16 mouse cellular contexts compared by ENCODE assay signal in the genomic region with DNA sequence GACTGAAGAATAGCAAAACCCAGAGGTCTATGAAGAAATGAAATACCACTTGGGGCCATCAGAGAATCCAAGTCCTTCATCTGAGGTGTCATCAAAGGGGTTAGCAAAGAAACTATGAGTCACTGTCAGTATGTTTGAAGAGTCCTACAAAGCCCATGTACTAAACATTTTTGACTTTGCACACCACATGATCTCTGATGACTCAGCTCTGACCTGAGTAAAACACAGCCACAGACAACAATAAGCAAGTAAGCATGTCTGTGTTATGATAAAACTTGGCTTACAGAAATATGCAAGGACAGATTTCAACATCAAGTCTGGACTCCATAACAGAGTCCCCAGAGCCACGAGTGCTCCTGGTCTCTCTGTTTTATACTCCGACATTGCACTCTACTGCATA. TPM values are rescaled to one million over a fixed set of nuclear protein-coding genes. Genes with fewer than 3 reads are reported as not detected.
DNase-seq lines count a peak whose midpoint lies in the region; ATAC-seq and TF ChIP-seq lines count a peak whose summit lies in the region.
"Had no signal": no experiment of that assay in that cellular context is flagged by ENCODE, and none has a peak within 500 bp of the region (broad histone marks: within the 10 kb centered on the region; RNA-seq: fewer than 3 reads in every experiment).

No protein-coding gene starts in this region.

- TF ChIP-seq CTCF in lung, postnatal 0 days (IDR thresholded peaks at IDR 0.05) = no peak
- TF ChIP-seq CTCF in liver, postnatal 0 days (IDR thresholded peaks at IDR 0.05; ENCODE audit: low read depth) = no peak

- DNase-seq in adrenal gland, adult 2 months = peak; percentile 43
- DNase-seq in adrenal gland, postnatal 25 days = no peak
- peak; percentile 25 for DNase-seq in lung, postnatal 0 days (ENCODE audit: low spot score)
- no peak for DNase-seq in lung, postnatal 4 days
- DNase-seq in liver, postnatal 0 days = no peak
- DNase-seq in gastrocnemius, adult 8-10 months (ENCODE audit: low spot score in 2 of 2) = no peak
- DNase-seq: cerebellum, adult 8-10 months; heart, postnatal 36 days; kidney, postnatal 25 days; liver, embryonic 13.5 days; thymus, adult 18-20 months had no signal

- no peak for TF ChIP-seq EP300 in lung, postnatal 0 days (IDR thresholded peaks at IDR 0.05)
- peak; percentile 33; the same call in 1 of the 2 replicates for TF ChIP-seq EP300 in liver, postnatal 0 days (IDR thresholded peaks at IDR 0.05; ENCODE audit: low read depth)

- H3K27ac ChIP-seq in lung, postnatal 0 days (ENCODE audit: low read length) = no peak overlapping the region
- H3K27ac ChIP-seq in liver, postnatal 0 days (ENCODE audit: low read depth) = peak overlapping the region; percentile 79
- no peak overlapping the region for H3K27ac ChIP-seq in hindbrain, embryonic 12.5 days
- H3K27ac ChIP-seq: forebrain, embryonic 12.5 days; liver, embryonic 13.5 days; midbrain, embryonic 13.5 days had no signal

- H3K4me1 ChIP-seq in lung, postnatal 0 days (ENCODE audit: insufficient read depth, low read depth, low read length) = no peaks in the 10 kb centered on the region
- H3K4me1 ChIP-seq in liver, postnatal 0 days (ENCODE audit: insufficient read depth) = peaks cover 3% of the 10 kb centered on the region; the same call in 1 of the 2 replicates
- H3K4me1 ChIP-seq in hindbrain, embryonic 12.5 days = no peaks in the 10 kb centered on the region
- H3K4me1 ChIP-seq: forebrain, embryonic 12.5 days; heart, embryonic 12.5 days; liver, embryonic 13.5 days; midbrain, embryonic 13.5 days had no signal

- no peak overlapping the region for H3K9ac ChIP-seq in lung, postnatal 0 days (replicated peaks; ENCODE audit: low read depth)
- no peak overlapping the region; the same call in 1 of the 2 replicates for H3K9ac ChIP-seq in liver, postnatal 0 days (replicated peaks)
- H3K9ac ChIP-seq in hindbrain, embryonic 12.5 days = no peak overlapping the region
- H3K9ac ChIP-seq: forebrain, embryonic 12.5 days; heart, embryonic 12.5 days; liver, embryonic 13.5 days; midbrain, embryonic 13.5 days had no signal

- no peaks in the 10 kb centered on the region for H3K9me3 ChIP-seq in lung, postnatal 0 days (ENCODE audit: low read length)
- no peaks in the 10 kb centered on the region for H3K9me3 ChIP-seq in liver, postnatal 0 days (ENCODE audit: low read length)
- H3K9me3 ChIP-seq in hindbrain, embryonic 12.5 days (replicated peaks) = no peaks in the 10 kb centered on the region
- H3K9me3 ChIP-seq: forebrain, embryonic 12.5 days; heart, embryonic 12.5 days; liver, embryonic 13.5 days; midbrain, embryonic 13.5 days had no signal

- H3K36me3 ChIP-seq in lung, postnatal 0 days (ENCODE audit: insufficient read depth, low read length) = peaks cover 29% of the 10 kb centered on the region; the same call in 1 of the 2 replicates
- peaks cover 60% of the 10 kb centered on the region for H3K36me3 ChIP-seq in liver, postnatal 0 days (replicated peaks; ENCODE audit: insufficient read depth, low read length)
- peaks cover 72% of the 10 kb centered on the region for H3K36me3 ChIP-seq in hindbrain, embryonic 12.5 days

- no peak overlapping the region for H3K4me2 ChIP-seq in lung, postnatal 0 days (replicated peaks; ENCODE audit: low read depth, low read length)
- H3K4me2 ChIP-seq in liver, postnatal 0 days (ENCODE audit: low read depth, low read length) = no peak overlapping the region
- H3K4me2 ChIP-seq in hindbrain, embryonic 12.5 days (replicated peaks) = no peak overlapping the region
- H3K4me2 ChIP-seq: forebrain, embryonic 12.5 days; heart, embryonic 12.5 days; liver, embryonic 13.5 days; midbrain, embryonic 13.5 days had no signal

- H3K27me3 ChIP-seq in lung, postnatal 0 days (replicated peaks; ENCODE audit: insufficient read depth, low read length) = no peaks in the 10 kb centered on the region
- no peaks in the 10 kb centered on the region for H3K27me3 ChIP-seq in liver, postnatal 0 days (ENCODE audit: insufficient read depth, low read length)
- H3K27me3 ChIP-seq in hindbrain, embryonic 12.5 days = no peaks in the 10 kb centered on the region
- H3K27me3 ChIP-seq: forebrain, embryonic 12.5 days; heart, embryonic 12.5 days; liver, embryonic 13.5 days; midbrain, embryonic 13.5 days had no signal

- no peak overlapping the region for H3K4me3 ChIP-seq in lung, postnatal 0 days (ENCODE audit: low read depth, low read length)
- H3K4me3 ChIP-seq in liver, postnatal 0 days (ENCODE audit: low read depth, low read length) = no peak overlapping the region
- H3K4me3 ChIP-seq in hindbrain, embryonic 12.5 days = no peak overlapping the region
- H3K4me3 ChIP-seq: forebrain, embryonic 12.5 days; heart, embryonic 12.5 days; liver, embryonic 13.5 days; midbrain, embryonic 13.5 days had no signal

- WGBS in lung, postnatal 0 days = 72% methylated on average over 2 of the region's 2 CpGs
- 65% methylated on average over 2 of the region's 2 CpGs for WGBS in liver, postnatal 0 days (ENCODE audit: insufficient replicate concordance)
- 95% methylated on average over 2 of the region's 2 CpGs for WGBS in hindbrain, embryonic 12.5 days

- peak; percentile 52; the same call in 1 of the 2 replicates for ATAC-seq in lung, postnatal 0 days
- peak; percentile 89 for ATAC-seq in liver, postnatal 0 days
- no peak for ATAC-seq in hindbrain, embryonic 12.5 days (ENCODE audit: low FRiP score)
- ATAC-seq in inflammation-experienced regulatory T-cells, adult 6 months = no peak
- ATAC-seq: midbrain, embryonic 13.5 days had no signal

RNA-seq across cellular contexts. Expression of gene Tmem87b, which starts 15.1 kb away (rescaled TPM):
- 10 to 100 TPM; 31.6 to 34.4 TPM for total RNA-seq in adrenal gland, adult 2 months (2021)
- 10.8 and 14.0 TPM in 2 replicates for polyA plus RNA-seq in adrenal gland, adult 2 months (2012; rRNA removed)
- 45.8 and 55.4 TPM in 2 replicates for total RNA-seq in adrenal gland, postnatal 25 days (2021)
- 40.0 and 40.3 TPM in 2 replicates for polyA plus RNA-seq in lung, postnatal 0 days (2015; fragmentation: Nextera tagmentation; extraction: Ambion mirVana)
- 15.7 and 17.5 TPM in 2 replicates for polyA plus RNA-seq in liver, postnatal 0 days (2015; fragmentation: Nextera tagmentation; extraction: Ambion mirVana)
- 35.2 and 39.5 TPM in 2 replicates for polyA plus RNA-seq in hindbrain, embryonic 12.5 days (2016; fragmentation: Nextera tagmentation; extraction: Ambion mirVana)
- 10 to 100 TPM; 11.3 to 18.5 (median 16.0) TPM for polyA plus RNA-seq in inflammation-experienced regulatory T-cells, adult 6 months (2017; shearing (Covaris generic))
- 10 to 100 TPM; 11.1 to 16.4 (median 14.1) TPM for total RNA-seq in gastrocnemius, adult 8-10 months (2022)

RNA-seq across cellular contexts. Expression of gene Fbln7, which starts 29.7 kb away (rescaled TPM):
- total RNA-seq in adrenal gland, adult 2 months (2021) = 1 to 10 TPM; 4.6 to 7.2 TPM
- polyA plus RNA-seq in adrenal gland, adult 2 months (2012; rRNA removed) = 5.3 and 6.6 TPM in 2 replicates
- total RNA-seq in adrenal gland, postnatal 25 days (2021) = 2.2 and 3.6 TPM in 2 replicates
- 0.64 and 0.89 TPM in 2 replicates for polyA plus RNA-seq in lung, postnatal 0 days (2015; fragmentation: Nextera tagmentation; extraction: Ambion mirVana)
- 0.09 and 0.16 TPM in 2 replicates for polyA plus RNA-seq in liver, postnatal 0 days (2015; fragmentation: Nextera tagmentation; extraction: Ambion mirVana)
- polyA plus RNA-seq in hindbrain, embryonic 12.5 days (2016; fragmentation: Nextera tagmentation; extraction: Ambion mirVana) = 2.8 and 3.8 TPM in 2 replicates
- under 1 TPM in 1 of 3 experiments, not detected in 2; 0.20 TPM for polyA plus RNA-seq in inflammation-experienced regulatory T-cells, adult 6 months (2017; shearing (Covaris generic))
- 1 to 10 TPM; 1.4 to 2.7 (median 1.8) TPM for total RNA-seq in gastrocnemius, adult 8-10 months (2022)

Comparison
In these comparisons a context has a peak if more than half of its experiments do, and no peak if none do; other contexts are left out.
1. DNase-seq: peak in adrenal gland, adult 2 months (single experiment) and lung, postnatal 0 days (single experiment); none in adrenal gland, postnatal 25 days (single experiment), lung, postnatal 4 days (0 of 2), liver, postnatal 0 days (single experiment) and gastrocnemius, adult 8-10 months (0 of 2).
2. ATAC-seq: peak in lung, postnatal 0 days (single experiment) and liver, postnatal 0 days (single experiment); none in hindbrain, embryonic 12.5 days (single experiment) and inflammation-experienced regulatory T-cells, adult 6 months (single experiment).